Mouse (Mus musculus): ENCODE measurements around the gene Hoxd4.

Gene Hoxd4

GRCm38 (mm10) chr2:74711721-74712621, at the start of gene Hoxd4, which contains the start of gene Hoxd3:
Gene Hoxd4, plus strand, starts transcription at chr2:74711929.
Gene Hoxd3, plus strand, starts transcription at chr2:74711927.
- DNase-seq = no peak

DNA sequence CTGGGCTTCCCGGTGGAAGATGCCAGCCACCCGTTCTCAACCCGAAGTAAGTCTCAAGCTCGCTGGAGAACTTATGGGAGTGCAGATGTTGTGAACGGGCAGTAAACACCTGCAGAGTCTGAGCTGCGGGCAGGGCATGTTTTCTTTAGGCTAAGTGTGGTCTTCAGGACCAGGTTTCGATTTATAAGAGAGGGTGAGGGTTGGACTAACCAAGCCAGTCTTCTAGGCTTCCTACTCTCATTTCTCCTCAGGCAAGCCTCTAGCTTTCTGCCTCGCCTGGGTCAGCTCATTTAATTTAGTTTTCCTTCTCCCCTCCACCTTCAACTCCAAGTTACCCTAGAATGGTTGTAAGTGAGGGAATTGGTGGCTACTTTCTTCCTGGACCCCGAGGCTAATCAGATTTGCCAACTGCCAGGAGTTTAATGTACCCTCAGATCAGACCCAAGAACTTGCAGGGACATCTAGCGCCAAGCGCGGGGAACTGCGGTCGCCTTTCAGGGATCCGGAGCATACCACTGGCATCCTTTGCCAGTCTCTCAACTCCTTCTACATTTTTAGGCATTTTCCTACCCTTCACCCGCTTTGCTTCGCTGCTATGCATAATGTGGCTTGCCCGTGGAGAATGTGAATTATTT, 48.3 kb upstream of the Hoxd4 start:
- no peak for DNase-seq

- DNase-seq = no peak
These were observed 45.3 kb upstream of the Hoxd4 start for GRCm38 (mm10) chr2:74666411-74666810.

DNA sequence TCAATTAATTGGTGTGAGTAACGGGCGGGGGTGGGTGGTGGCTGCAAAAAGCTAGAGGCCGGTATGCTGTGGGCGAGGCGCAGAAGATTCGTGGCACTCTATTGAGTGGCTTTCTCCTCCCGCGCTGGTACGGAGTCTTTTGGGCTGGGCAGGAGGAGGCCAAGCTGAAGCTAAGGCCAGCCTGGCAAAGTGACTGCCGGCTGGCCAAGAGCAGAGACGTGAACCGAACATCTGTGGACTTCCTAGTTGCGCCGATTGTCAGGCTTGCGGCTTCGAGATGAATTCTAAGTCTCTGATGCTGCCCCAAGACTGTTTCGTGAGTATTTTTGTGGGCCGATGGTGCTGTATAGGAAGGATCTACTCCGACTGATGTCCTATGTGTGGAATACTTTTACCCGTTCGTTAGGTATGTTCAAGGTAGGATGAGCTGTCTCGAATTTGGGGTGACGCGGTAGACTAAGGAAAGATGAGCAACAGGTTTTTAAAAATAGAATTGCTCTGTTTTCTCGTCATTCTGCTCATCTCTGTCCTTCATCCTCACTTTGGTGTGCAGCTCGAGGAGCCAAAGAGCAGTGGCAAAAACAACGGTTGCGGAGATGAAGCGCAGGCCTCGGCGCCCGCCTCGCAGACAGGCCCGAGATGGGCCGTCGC, 44.4 kb upstream of the Hoxd4 start:
- no peak for DNase-seq

- no peak for DNase-seq
These were observed 43.8 kb upstream of the Hoxd4 start, which contains the start of gene Hoxd13 for GRCm38 (mm10) chr2:74667842-74668357. Gene Hoxd13, plus strand, starts transcription at chr2:74668310.

DNA sequence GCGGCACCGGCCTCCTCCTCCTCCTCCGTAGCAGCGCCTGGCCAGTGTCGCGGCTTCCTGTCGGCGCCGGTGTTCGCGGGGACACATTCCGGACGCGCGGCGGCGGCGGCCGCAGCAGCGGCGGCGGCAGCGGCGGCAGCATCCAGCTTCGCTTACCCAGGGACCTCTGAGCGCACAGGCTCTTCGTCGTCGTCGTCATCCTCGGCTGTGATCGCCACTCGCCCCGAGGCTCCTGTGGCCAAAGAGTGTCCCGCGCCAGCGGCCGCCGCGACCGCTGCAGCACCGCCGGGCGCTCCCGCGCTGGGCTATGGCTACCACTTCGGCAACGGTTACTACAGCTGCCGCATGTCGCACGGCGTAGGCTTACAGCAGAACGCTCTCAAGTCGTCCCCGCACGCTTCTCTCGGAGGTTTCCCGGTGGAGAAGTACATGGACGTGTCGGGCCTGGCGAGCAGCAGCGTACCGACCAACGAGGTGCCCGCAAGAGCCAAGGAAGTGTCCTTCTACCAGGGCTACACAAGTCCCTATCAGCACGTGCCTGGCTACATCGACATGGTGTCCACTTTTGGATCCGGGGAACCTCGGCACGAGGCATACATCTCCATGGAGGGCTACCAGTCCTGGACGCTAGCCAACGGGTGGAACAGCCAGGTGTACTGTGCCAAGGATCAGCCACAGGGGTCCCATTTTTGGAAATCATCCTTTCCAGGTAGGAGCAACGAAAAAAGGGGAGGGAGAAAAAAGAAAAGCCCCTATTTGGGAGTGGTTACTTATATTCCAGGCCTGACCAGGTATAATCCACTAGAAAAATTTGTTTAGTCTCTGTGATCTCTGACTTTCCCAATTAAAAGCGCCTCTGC, 43.1 kb upstream of the Hoxd4 start:
- DNase-seq = no peak

GRCm38 (mm10) chr2:74669230-74669578, 42.5 kb upstream of the Hoxd4 start:
- no peak for DNase-seq

DNA sequence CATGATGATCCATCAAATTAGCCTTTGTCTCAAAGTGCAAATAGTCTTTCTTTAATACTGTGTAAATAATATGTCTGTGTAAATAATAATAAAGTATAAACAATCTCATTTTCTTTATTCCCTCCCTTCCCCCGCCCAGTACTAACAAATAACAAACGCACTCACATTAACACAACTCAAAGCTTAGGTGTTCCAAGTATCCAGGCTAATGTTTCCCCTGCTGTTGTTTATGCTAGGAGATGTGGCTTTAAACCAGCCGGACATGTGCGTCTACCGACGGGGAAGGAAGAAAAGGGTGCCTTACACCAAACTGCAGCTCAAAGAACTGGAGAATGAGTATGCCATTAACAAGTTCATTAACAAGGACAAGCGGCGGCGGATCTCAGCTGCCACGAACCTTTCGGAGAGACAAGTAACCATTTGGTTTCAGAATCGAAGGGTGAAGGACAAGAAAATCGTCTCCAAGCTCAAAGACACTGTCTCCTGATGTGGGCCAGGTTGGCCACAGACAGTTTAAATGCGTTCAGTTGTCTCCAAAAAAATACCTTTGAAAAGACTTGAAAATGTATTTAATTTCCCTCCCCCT, 42.0 kb upstream of the Hoxd4 start:
- DNase-seq = no peak

GRCm38 (mm10) chr2:74670632-74671188, 41.0 kb upstream of the Hoxd4 start:
- DNase-seq = no peak

DNA sequence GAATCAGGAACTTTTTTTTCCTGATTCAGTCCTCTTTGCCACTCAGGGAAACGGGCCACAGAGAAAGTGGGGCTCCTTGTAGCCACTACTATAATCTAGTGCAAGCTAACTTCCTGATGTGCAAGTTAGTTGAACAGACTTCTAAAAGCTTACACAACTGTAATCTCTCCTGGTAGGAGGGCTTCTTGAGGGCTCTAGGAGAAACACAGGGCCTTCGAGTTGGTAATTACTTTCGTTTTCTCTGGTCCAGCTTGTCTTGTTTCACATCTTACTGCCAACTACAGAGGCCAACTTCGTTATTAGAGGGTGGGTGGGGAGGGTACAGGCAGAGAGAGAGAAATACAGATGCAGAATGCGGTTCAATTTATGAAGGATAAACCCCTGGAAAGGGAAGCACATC, 39.9 kb upstream of the Hoxd4 start:
- DNase-seq = no peak

DNA sequence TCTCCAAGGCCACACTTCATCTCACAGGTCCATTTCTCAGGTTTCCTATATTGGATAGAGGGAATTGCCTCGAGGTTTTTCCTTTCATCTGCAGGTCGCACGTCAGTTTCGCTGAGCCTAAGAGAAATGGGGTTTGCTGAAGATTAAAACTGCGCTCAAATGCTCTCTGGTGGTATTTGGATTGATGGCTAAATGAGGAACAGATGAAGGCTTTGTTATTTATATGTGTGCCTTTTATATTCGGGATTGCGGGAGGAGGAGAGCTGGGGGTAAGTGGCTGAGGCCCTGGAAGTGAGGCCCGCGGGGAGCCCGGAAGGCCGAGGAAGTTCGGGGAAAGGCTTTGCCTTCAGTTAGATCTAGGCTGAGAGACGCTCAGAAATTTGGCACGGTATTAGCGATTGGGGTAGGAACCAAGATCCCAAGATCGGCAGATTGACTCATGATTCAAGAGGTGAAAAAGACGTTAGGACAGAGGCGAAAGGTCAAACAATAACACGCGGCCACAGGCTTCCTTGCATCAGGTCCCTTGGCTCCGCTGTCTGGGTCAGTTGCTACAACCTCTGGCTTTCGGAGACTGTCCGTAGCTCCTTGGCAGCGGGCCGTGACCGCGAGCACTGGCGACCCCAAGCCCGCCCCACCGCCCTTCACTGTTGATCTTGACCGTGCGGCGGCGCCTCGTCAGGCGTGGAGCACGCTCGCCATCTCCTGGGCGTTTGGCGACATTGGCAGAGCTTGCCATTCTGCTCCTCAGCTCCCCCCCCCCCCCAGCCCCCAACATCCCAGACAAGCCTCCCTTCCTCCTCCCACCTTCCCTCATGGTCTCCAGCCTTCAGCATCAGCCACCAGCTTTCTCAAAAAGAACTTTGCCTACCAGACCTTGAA, 39.0 kb upstream of the Hoxd4 start:
- peak; percentile 40 for DNase-seq

- no peak for DNase-seq
These were observed 37.8 kb upstream of the Hoxd4 start for GRCm38 (mm10) chr2:74673835-74674425.

DNA sequence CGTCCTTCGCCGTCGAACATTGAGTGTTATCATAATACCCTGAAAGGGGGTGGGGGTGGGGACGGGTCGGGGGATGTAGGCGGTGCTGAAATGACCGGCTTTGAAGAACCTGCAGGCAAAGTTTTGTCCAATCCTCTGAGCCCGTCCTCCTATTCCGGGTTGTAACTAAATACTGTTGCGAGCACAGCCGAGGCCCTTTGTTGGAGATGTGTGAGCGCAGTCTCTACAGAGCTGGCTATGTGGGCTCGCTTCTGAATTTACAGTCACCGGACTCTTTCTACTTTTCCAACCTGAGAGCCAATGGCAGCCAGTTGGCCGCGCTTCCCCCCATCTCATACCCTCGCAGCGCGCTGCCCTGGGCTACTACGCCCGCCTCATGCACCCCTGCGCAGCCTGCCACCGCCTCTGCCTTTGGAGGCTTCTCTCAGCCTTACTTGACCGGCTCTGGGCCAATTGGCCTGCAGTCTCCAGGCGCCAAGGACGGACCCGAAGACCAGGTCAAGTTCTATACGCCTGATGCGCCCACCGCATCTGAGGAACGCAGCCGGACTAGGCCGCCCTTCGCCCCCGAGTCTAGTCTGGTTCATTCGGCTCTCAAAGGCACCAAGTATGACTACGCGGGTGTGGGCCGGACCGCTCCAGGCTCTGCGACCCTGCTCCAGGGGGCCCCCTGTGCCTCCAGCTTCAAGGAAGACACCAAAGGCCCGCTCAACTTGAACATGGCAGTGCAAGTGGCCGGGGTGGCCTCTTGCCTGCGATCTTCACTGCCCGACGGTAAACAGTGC, 36.7 kb upstream of the Hoxd4 start, which contains the start of gene Hoxd12:
Gene Hoxd12, plus strand, starts transcription at position 133 of the 785 bp plus-strand sequence.
- no peak for DNase-seq

GRCm38 (mm10) chr2:74675666-74676282, 36.0 kb upstream of the Hoxd4 start:
- DNase-seq = no peak

GRCm38 (mm10) chr2:74676376-74677052, 35.2 kb upstream of the Hoxd4 start:
- DNase-seq = no peak

GRCm38 (mm10) chr2:74677106-74677505, 34.6 kb upstream of the Hoxd4 start:
- no peak for DNase-seq

DNA sequence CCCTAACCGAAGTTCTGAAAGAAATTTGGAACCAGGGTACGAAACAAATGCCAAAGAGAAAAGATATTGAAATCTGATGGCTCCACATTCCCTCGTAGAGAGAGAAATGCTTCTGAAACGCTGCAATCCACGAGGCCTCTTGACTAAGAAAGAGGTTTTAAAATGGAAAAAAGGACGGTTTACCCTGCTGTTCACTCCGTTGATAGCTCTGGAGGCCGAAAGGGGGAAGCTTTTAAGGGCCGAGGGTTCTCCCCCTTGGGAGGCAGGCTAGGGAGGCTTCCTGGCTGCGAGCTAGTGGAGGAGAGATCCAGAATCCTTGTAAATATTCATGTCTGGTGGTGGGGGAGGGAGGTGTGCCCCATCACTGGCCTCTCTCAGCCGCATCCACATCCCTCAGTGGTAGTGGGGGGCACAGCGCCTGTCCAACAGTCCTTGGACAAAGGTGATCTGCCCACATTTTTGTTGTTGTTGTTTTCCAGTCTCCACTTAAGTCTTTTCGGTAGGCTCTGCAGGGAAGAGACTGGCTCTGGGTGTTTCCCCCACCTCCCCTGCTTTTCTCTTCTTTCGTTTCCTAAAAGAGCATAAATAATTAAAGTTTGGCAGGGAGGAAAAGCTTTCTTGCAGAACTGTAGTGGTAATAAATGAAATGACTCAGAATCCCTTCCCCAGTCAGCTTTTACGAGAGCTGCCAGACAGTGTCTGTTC, 32.7 kb upstream of the Hoxd4 start, which contains the start of gene Hoxd11:
Gene Hoxd11, plus strand, starts transcription at position 667 of the 705 bp plus-strand sequence.
- DNase-seq = no peak

DNA sequence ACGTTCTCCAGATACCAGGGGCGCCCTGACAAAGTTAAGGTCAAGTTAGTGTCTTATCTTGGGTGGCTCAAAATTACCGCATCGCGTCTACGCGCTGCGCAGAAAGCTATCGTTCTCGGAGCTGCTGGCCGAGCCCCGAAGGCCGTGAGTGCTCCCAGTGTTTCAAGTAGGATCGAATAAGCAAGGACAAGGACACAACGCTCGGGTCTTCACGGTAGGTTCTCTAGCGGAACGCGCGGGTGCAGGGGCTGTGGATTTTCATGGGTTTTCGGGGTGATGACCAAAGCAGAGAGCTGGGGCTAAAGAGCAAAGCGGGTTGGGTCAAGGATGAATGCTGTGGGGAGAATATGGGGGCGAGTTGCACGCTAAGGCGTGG, 32.1 kb upstream of the Hoxd4 start:
- DNase-seq = no peak

Measured in thymus, postnatal 25 days (tissue).